Mouse (Mus musculus): Measurements from ENCODE around the gene Rnf26. TPM values are rescaled to one million over a fixed set of nuclear protein-coding genes. Genes with fewer than 3 reads are reported as not detected.
A peak's percentile ranks its signal among the peaks of the same experiment; 100 is the strongest.

Gene Rnf26
- polyA plus RNA-seq, 1 experiment: 29.5 TPM

DNA sequence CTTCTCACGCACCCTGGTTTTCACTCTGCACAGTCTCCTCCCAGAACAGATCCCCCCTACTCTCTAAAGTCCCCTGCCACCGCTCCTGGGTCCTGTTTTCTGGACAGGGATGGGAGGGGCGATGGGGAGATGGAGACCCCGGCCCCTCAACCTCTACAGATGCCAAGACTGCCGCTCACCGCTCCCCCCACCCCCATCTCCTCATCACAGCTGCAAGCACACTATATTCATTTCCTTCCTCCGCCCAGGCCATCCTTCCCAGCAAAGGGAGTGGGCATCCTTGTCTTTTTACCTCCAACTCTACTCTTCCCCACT is 17.9 kb upstream of the Rnf26 start:
- Histone ChIP-seq H3K4me3 (no peak overlapping the region), H3K27me3 (ENCODE audit: control insufficient read depth, insufficient read depth, insufficient read length) (no peaks in the 10 kb centered on the region), H3K79me2 (ENCODE audit: control insufficient read depth, insufficient read depth) (no peaks in the 10 kb centered on the region), H3K4me2 (ENCODE audit: low read depth) (no peak overlapping the region), H3ac (ENCODE audit: control insufficient read depth, insufficient read length) (no peak overlapping the region), H3K36me3 (ENCODE audit: control insufficient read depth, insufficient read depth) (no peaks in the 10 kb centered on the region)
- TF ChIP-seq E2F4 (IDR thresholded peaks at IDR 0.05; ENCODE audit: insufficient read depth): no peak
- no peak for TF ChIP-seq TCF12 (IDR thresholded peaks at IDR 0.05; ENCODE audit: insufficient read depth, poor library complexity, severe bottlenecking)
- TF ChIP-seq POLR2AphosphoS2 (IDR thresholded peaks at IDR 0.05; ENCODE audit: insufficient read length, low read depth): no peak
- no peak for TF ChIP-seq SRF (IDR thresholded peaks at IDR 0.05; ENCODE audit: control insufficient read depth, insufficient read length, low read depth)
- no peak for TF ChIP-seq REST (IDR thresholded peaks at IDR 0.05; ENCODE audit: insufficient read depth, insufficient read length)
- TF ChIP-seq MYOG (IDR thresholded peaks at IDR 0.05; ENCODE audit: control insufficient read depth in 1 of 3, insufficient read depth in 1 of 3, insufficient read length in 2 of 3, low read depth in 2 of 3): no peak
- no peak for TF ChIP-seq TCF3 (IDR thresholded peaks at IDR 0.05; ENCODE audit: insufficient read length, low read depth)
- TF ChIP-seq POLR2A (IDR thresholded peaks at IDR 0.05; ENCODE audit: insufficient read length, low read depth): no peak
- TF ChIP-seq USF1 (IDR thresholded peaks at IDR 0.05; ENCODE audit: low read depth): no peak
- no peak for TF ChIP-seq CEBPB (IDR thresholded peaks at IDR 0.05; ENCODE audit: insufficient read depth, poor library complexity, severe bottlenecking)
- TF ChIP-seq MYOD1 (IDR thresholded peaks at IDR 0.05; ENCODE audit: control insufficient read depth in 1 of 3, insufficient read length in 2 of 3, low read depth in 2 of 3): no peak
- no peak for TF ChIP-seq MAX (IDR thresholded peaks at IDR 0.05; ENCODE audit: low read depth)

DNA sequence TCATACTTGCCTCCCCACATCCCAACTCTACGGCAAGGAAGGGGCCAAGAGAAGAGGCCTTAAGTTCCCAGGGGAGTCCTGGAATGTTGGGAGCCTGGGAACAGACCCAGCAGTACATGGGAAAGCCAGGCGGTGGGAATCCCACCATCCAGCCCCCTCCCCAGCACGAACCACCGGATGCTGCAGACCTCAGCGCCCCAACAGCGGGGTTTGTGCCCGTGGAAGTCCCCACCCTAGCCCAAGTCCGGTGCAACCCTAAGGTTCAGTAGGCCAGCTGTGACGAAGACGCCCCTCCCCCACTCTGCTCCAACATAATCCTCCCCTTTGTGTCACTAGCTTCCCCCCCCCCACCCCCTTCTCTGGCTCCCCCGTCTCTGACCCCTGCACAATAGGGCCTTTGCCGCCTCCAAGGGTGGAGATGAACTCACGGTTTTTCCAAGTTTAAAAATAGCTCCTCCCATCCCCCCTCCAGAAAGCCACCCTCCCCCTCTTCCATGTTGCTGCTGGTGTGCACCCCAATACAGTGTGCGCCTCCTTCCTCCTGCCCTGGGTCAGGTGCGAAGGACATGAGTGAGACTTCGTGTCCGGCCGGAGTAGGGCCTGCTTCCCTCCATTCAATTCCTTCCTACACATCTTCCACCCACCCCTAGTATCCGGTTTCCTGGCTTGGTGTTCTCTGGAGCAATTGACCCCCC is 17.4 kb upstream of the Rnf26 start:
- peak overlapping the region; percentile 14 for H3K4me3 ChIP-seq
- H3K36me3 ChIP-seq (ENCODE audit: control insufficient read depth, insufficient read depth): no peaks in the 10 kb centered on the region
- H3ac ChIP-seq (ENCODE audit: control insufficient read depth, insufficient read length): no peak overlapping the region
- no peaks in the 10 kb centered on the region for H3K27me3 ChIP-seq (ENCODE audit: control insufficient read depth, insufficient read depth, insufficient read length)
- H3K4me2 ChIP-seq (ENCODE audit: low read depth): peak overlapping the region; percentile 94
- TF ChIP-seq TCF12 (IDR thresholded peaks at IDR 0.05; ENCODE audit: insufficient read depth, poor library complexity, severe bottlenecking) (no peak), REST (IDR thresholded peaks at IDR 0.05; ENCODE audit: insufficient read depth, insufficient read length) (no peak), CEBPB (IDR thresholded peaks at IDR 0.05; ENCODE audit: insufficient read depth, poor library complexity, severe bottlenecking) (no peak), POLR2A (IDR thresholded peaks at IDR 0.05; ENCODE audit: insufficient read length, low read depth) (no peak), USF1 (IDR thresholded peaks at IDR 0.05; ENCODE audit: low read depth) (no peak), MAX (IDR thresholded peaks at IDR 0.05; ENCODE audit: low read depth) (no peak), MYOD1 (IDR thresholded peaks at IDR 0.05; ENCODE audit: control insufficient read depth in 1 of 3, insufficient read length in 2 of 3, low read depth in 2 of 3) (no peak), E2F4 (IDR thresholded peaks at IDR 0.05; ENCODE audit: insufficient read depth) (no peak), MYOG (IDR thresholded peaks at IDR 0.05; ENCODE audit: control insufficient read depth in 1 of 3, insufficient read depth in 1 of 3, insufficient read length in 2 of 3, low read depth in 2 of 3) (no peak), TCF3 (IDR thresholded peaks at IDR 0.05; ENCODE audit: insufficient read length, low read depth) (no peak), SRF (IDR thresholded peaks at IDR 0.05; ENCODE audit: control insufficient read depth, insufficient read length, low read depth) (no peak)
- no peaks in the 10 kb centered on the region for H3K79me2 ChIP-seq (ENCODE audit: control insufficient read depth, insufficient read depth)

DNA sequence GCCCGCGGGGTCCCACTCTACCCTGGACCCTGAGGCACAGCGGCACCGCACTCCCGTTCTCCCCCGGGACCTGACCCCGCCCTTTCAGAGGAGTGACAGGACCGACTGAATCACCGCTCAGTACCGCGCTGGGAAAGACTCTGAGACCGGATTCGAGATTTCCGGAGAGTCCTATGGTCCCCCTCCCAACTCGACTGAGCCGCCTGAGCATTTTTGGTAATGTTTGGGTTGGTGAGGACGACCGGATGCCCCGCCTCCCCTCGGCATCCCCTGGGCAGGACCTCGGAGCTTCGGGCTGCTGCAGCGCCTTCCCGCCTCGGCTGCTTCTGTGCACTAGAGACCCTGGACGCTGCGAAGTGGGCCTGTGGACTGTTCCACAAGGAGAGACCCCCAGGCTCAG is 16.7 kb upstream of the Rnf26 start:
- Histone ChIP-seq H3K36me3 (ENCODE audit: control insufficient read depth, insufficient read depth) (no peaks in the 10 kb centered on the region), H3K27me3 (ENCODE audit: control insufficient read depth, insufficient read depth, insufficient read length) (no peaks in the 10 kb centered on the region)
- TF ChIP-seq E2F4 (IDR thresholded peaks at IDR 0.05; ENCODE audit: insufficient read depth): no peak
- no peak for TF ChIP-seq TCF12 (IDR thresholded peaks at IDR 0.05; ENCODE audit: insufficient read depth, poor library complexity, severe bottlenecking)
- TF ChIP-seq SRF (IDR thresholded peaks at IDR 0.05; ENCODE audit: control insufficient read depth, insufficient read length, low read depth): no peak
- TF ChIP-seq REST (IDR thresholded peaks at IDR 0.05; ENCODE audit: insufficient read depth, insufficient read length): no peak
- TF ChIP-seq MAX (IDR thresholded peaks at IDR 0.05; ENCODE audit: low read depth): no peak
- TF ChIP-seq TCF3 (IDR thresholded peaks at IDR 0.05; ENCODE audit: insufficient read length, low read depth): no peak
- no peak for TF ChIP-seq CEBPB (IDR thresholded peaks at IDR 0.05; ENCODE audit: insufficient read depth, poor library complexity, severe bottlenecking)
- TF ChIP-seq MYOD1 (IDR thresholded peaks at IDR 0.05; ENCODE audit: control insufficient read depth in 1 of 3, insufficient read length in 2 of 3, low read depth in 2 of 3): no peak
- TF ChIP-seq MYOG (IDR thresholded peaks at IDR 0.05; ENCODE audit: control insufficient read depth in 1 of 3, insufficient read depth in 1 of 3, insufficient read length in 2 of 3, low read depth in 2 of 3): no peak
- TF ChIP-seq POLR2AphosphoS2 (IDR thresholded peaks at IDR 0.05; ENCODE audit: insufficient read length, low read depth): no peak
- no peak for TF ChIP-seq POLR2A (IDR thresholded peaks at IDR 0.05; ENCODE audit: insufficient read length, low read depth)

DNA sequence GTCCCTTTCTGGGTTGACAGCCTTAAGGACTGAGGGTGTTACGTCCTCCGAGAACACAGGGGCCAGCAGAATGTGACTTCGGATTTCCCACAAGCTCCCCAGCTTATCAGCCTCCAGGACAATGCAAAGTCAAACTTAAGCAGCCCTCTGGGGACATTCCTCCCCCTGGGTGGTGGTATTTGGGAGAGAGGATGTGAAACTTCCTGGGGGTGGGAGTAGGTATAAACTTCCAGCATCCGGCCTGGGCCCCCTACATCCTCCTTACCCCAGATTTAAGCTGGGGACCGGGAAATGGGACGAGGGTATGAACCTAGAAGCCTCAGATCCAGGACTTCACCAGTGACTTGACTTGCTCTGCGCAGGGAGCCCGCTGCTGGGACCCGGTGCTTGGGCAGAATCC is 16.3 kb upstream of the Rnf26 start:
- no peaks in the 10 kb centered on the region for H3K27me3 ChIP-seq (ENCODE audit: control insufficient read depth, insufficient read depth, insufficient read length)
- H3K79me2 ChIP-seq (ENCODE audit: control insufficient read depth, insufficient read depth): no peaks in the 10 kb centered on the region
- H3K36me3 ChIP-seq (ENCODE audit: control insufficient read depth, insufficient read depth): no peaks in the 10 kb centered on the region
- TF ChIP-seq SRF (IDR thresholded peaks at IDR 0.05; ENCODE audit: control insufficient read depth, insufficient read length, low read depth) (no peak), MYOD1 (IDR thresholded peaks at IDR 0.05; ENCODE audit: control insufficient read depth in 1 of 3, insufficient read length in 2 of 3, low read depth in 2 of 3) (no peak), E2F4 (IDR thresholded peaks at IDR 0.05; ENCODE audit: insufficient read depth) (no peak)
- peak overlapping the region; percentile 94 for H3K4me2 ChIP-seq (ENCODE audit: low read depth)
- peak overlapping the region; percentile 14 for H3K4me3 ChIP-seq
- H3ac ChIP-seq (ENCODE audit: control insufficient read depth, insufficient read length): no peak overlapping the region

More for the DNA sequence above, 16.7 kb upstream of the Rnf26 start:
- Histone ChIP-seq H3K4me3 (peak overlapping the region; percentile 14), H3ac (ENCODE audit: control insufficient read depth, insufficient read length) (no peak overlapping the region), H3K79me2 (ENCODE audit: control insufficient read depth, insufficient read depth) (no peaks in the 10 kb centered on the region), H3K4me2 (ENCODE audit: low read depth) (peak overlapping the region; percentile 94)

DNA sequence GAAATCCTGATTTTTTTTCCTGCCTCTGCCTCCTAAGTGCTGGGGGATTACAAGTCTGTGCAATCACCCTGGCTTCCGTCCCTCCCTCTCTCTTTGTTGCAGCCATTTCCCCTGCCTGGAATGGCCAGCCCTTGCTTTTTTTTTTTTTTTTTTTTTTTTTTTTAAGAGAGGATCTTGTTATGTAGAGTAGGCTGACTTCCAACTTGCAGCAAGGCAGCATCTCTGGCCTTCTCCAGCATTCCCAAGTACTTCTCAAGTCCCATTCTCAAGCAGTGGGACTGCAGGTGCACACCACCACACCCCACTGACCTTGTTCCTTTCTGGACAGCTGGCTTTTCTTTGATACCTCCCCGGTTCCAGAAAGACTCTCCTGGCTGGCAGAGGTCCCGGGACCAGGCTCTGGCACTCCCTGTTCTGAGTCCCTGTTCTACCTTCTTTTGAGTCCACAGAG is 14.1 kb upstream of the Rnf26 start:
- Histone ChIP-seq H3K4me3 (no peak overlapping the region), H3K4me2 (ENCODE audit: low read depth) (no peak overlapping the region), H3K27me3 (ENCODE audit: control insufficient read depth, insufficient read depth, insufficient read length) (no peaks in the 10 kb centered on the region), H3ac (ENCODE audit: control insufficient read depth, insufficient read length) (no peak overlapping the region), H3K36me3 (ENCODE audit: control insufficient read depth, insufficient read depth) (no peaks in the 10 kb centered on the region), H3K79me2 (ENCODE audit: control insufficient read depth, insufficient read depth) (no peaks in the 10 kb centered on the region)
- TF ChIP-seq MAX (IDR thresholded peaks at IDR 0.05; ENCODE audit: low read depth) (no peak), E2F4 (IDR thresholded peaks at IDR 0.05; ENCODE audit: insufficient read depth) (no peak), TCF3 (IDR thresholded peaks at IDR 0.05; ENCODE audit: insufficient read length, low read depth) (no peak), SRF (IDR thresholded peaks at IDR 0.05; ENCODE audit: control insufficient read depth, insufficient read length, low read depth) (no peak), POLR2AphosphoS2 (IDR thresholded peaks at IDR 0.05; ENCODE audit: insufficient read length, low read depth) (no peak), TCF12 (IDR thresholded peaks at IDR 0.05; ENCODE audit: insufficient read depth, poor library complexity, severe bottlenecking) (no peak), POLR2A (IDR thresholded peaks at IDR 0.05; ENCODE audit: insufficient read length, low read depth) (no peak), USF1 (IDR thresholded peaks at IDR 0.05; ENCODE audit: low read depth) (no peak), MYOG (IDR thresholded peaks at IDR 0.05; ENCODE audit: control insufficient read depth in 1 of 3, insufficient read depth in 1 of 3, insufficient read length in 2 of 3, low read depth in 2 of 3) (no peak)
